Mouse (Mus musculus) spleen, adult 12 weeks (tissue): ENCODE results near the gene H2al2a.

Source experiments
- DNase-seq: peaks from one replicate; pipeline ENCODE4 v3.0.0; 2022; ENCODE audit warnings: low spot score

H2al2a gene

GRCm38 (mm10) chr2:17996858-17997257, at the start of gene H2al2a:
Gene H2al2a (minus strand): TSS chr2:17996958.
- no peak for DNase-seq

GRCm38 (mm10) chr2:18046186-18046585, 49.4 kb upstream of the H2al2a start:
- no peak for DNase-seq

- DNase-seq, result no peak
These were observed 49.0 kb upstream of the H2al2a start for GRCm38 (mm10) chr2:18045781-18046181.

GRCm38 (mm10) chr2:18045143-18045780, 48.5 kb upstream of the H2al2a start:
- DNase-seq, result no peak

GRCm38 (mm10) chr2:18041199-18041885, 44.6 kb upstream of the H2al2a start:
- DNase-seq, result no peak

- DNase-seq, result no peak
These were observed 43.8 kb upstream of the H2al2a start for GRCm38 (mm10) chr2:18040347-18041160.

GRCm38 (mm10) chr2:18039566-18040290, 43.0 kb upstream of the H2al2a start:
- DNase-seq, result no peak

- DNase-seq, result no peak
These were observed 42.2 kb upstream of the H2al2a start for GRCm38 (mm10) chr2:18038895-18039371.

GRCm38 (mm10) chr2:18038141-18038752, 41.5 kb upstream of the H2al2a start:
- no peak for DNase-seq

- no peak for DNase-seq
These were observed 40.7 kb upstream of the H2al2a start, which contains the start of gene A930004D18Rik for GRCm38 (mm10) chr2:18037491-18037890. Gene A930004D18Rik (minus strand): TSS chr2:18037737.

GRCm38 (mm10) chr2:18034371-18035250, 37.9 kb upstream of the H2al2a start:
- no peak for DNase-seq

- DNase-seq, result no peak
These were observed 36.7 kb upstream of the H2al2a start for GRCm38 (mm10) chr2:18033166-18034108.

- no peak for DNase-seq
These were observed 35.8 kb upstream of the H2al2a start for GRCm38 (mm10) chr2:18032538-18032895.

GRCm38 (mm10) chr2:18031831-18032537, 35.2 kb upstream of the H2al2a start:
- DNase-seq, result no peak

GRCm38 (mm10) chr2:18031271-18031821, 34.6 kb upstream of the H2al2a start:
- no peak for DNase-seq

- no peak for DNase-seq
These were observed 33.8 kb upstream of the H2al2a start for GRCm38 (mm10) chr2:18030581-18030980.

- DNase-seq, result no peak
These were observed 32.9 kb upstream of the H2al2a start for GRCm38 (mm10) chr2:18029656-18030055.
